Mouse (Mus musculus) CH12.LX (cell line): ENCODE measurements around the gene Gm38393.

Experiments used
- CTCF ChIP-seq, 2 experiments: IDR thresholded peaks in 1 of 2; conservative IDR thresholded peaks in 1 of 2; 2 replicates each; pipeline ENCODE4 v1.5.1; 2011 to 2012; ENCODE audit warnings: low read depth in 2 of 2, low read length in 2 of 2, improper control_type of control experiment in 1 of 2, inconsistent platforms in 1 of 2, mild to moderate bottlenecking in 1 of 2, moderate library complexity in 1 of 2
- EP300 ChIP-seq: IDR thresholded peaks from 2 replicates; pipeline ENCODE4 v1.6.1; 2011; ENCODE audit warnings: low read length, improper control_type of control experiment
- GABPA ChIP-seq: IDR thresholded peaks from 2 replicates; pipeline ENCODE4 v1.6.1; 2012; ENCODE audit warnings: low read depth, low read length, improper control_type of control experiment, inconsistent platforms; ENCODE audit not compliant: insufficient replicate concordance
- MAFK ChIP-seq: IDR thresholded peaks from 2 replicates; pipeline ENCODE4 v1.6.1; 2011; ENCODE audit warnings: low read length, improper control_type of control experiment; ENCODE audit not compliant: insufficient replicate concordance
- MAX ChIP-seq: IDR thresholded peaks from 2 replicates; pipeline ENCODE4 v1.6.1; 2011; ENCODE audit warnings: low read length, improper control_type of control experiment
- MEF2A ChIP-seq: IDR thresholded peaks from 2 replicates; pipeline ENCODE4 v1.6.1; 2014; ENCODE audit warnings: low read depth, mild to moderate bottlenecking, inconsistent platforms, low read length, improper control_type of control experiment, borderline replicate concordance
- POLR2A ChIP-seq: IDR thresholded peaks from 2 replicates; pipeline ENCODE4 v1.6.1; 2011; ENCODE audit warnings: low read depth, mild to moderate bottlenecking, improper control_type of control experiment, low read length
- POLR2AphosphoS2 ChIP-seq: IDR thresholded peaks from 2 replicates; pipeline ENCODE4 v1.6.1; 2011; ENCODE audit warnings: low read depth, low read length, improper control_type of control experiment
- SIN3A ChIP-seq: IDR thresholded peaks from 2 replicates; pipeline ENCODE4 v1.6.1; 2012; ENCODE audit warnings: low read length, improper control_type of control experiment, inconsistent platforms
- TCF12 ChIP-seq: IDR thresholded peaks from 2 replicates; pipeline ENCODE4 v1.6.1; 2014; ENCODE audit warnings: low read depth, mild to moderate bottlenecking, inconsistent platforms, low read length, improper control_type of control experiment
- USF1 ChIP-seq: IDR thresholded peaks from 2 replicates; pipeline ENCODE4 v1.6.1; 2014; ENCODE audit warnings: low read depth, mild to moderate bottlenecking, inconsistent platforms, low read length, improper control_type of control experiment
- USF2 ChIP-seq: conservative IDR thresholded peaks from 2 replicates; pipeline ENCODE4 v1.6.1; 2011; ENCODE audit warnings: low read depth, low read length, improper control_type of control experiment
- ZKSCAN1 ChIP-seq: IDR thresholded peaks from 2 replicates; pipeline ENCODE4 v1.6.1; 2012; ENCODE audit warnings: low read depth, inconsistent platforms, low read length, improper control_type of control experiment, borderline replicate concordance
- ZNF384 ChIP-seq: IDR thresholded peaks from 2 replicates; pipeline ENCODE4 v1.6.1; 2012; ENCODE audit warnings: low read depth, low read length, improper control_type of control experiment, inconsistent platforms

GRCm38 (mm10) chr7:59978646-59979045, 26.2 kb downstream of the Gm38393 start:
- no peak for TF ChIP-seq POLR2A
- TF ChIP-seq CTCF (conservative IDR thresholded peaks at IDR 0.05 in 1 of 2, IDR thresholded peaks at IDR 0.05 in 1 of 2; ENCODE audit: low read depth in 2 of 2, low read length in 2 of 2): no peak
- no peak for TF ChIP-seq USF2
- no peak for TF ChIP-seq GABPA
- TF ChIP-seq EP300: no peak
- TF ChIP-seq TCF12: no peak
- no peak for TF ChIP-seq POLR2AphosphoS2
- TF ChIP-seq USF1: no peak
- no peak for TF ChIP-seq ZNF384
- no peak for TF ChIP-seq SIN3A
- no peak for TF ChIP-seq MEF2A
- TF ChIP-seq MAX: no peak
- no peak for TF ChIP-seq MAFK
- no peak for TF ChIP-seq ZKSCAN1
